Mouse (Mus musculus) limb, embryonic 14.5 days (tissue): ENCODE data around the gene Prap1. TPM values are rescaled to one million over a fixed set of nuclear protein-coding genes. Genes with fewer than 3 reads are reported as not detected.
"Not testable (repeated sequence)": the region's sequence is repeated elsewhere in the genome, so short reads cannot be mapped to it uniquely, and the experiment has no call there.

ENCODE experiments used
- ATAC-seq: fragments of 200-750 bp; cut with Nextera tagmentation; 2 replicates; pipeline ENCODE4 v1.8.0; 2017; ENCODE audit warnings: low read depth, moderate number of reproducible peaks, moderate TSS enrichment; ENCODE audit not compliant: low FRiP score
- DNase-seq: peaks from one replicate; pipeline ENCODE4 v3.0.0-alpha.2; 2015; ENCODE audit warnings: low spot score
- H3K27ac ChIP-seq: fragments of 300-500 bp; sonication (generic); replicated peaks from 2 replicates; pipeline ENCODE4 v1.5.1; 2014; ENCODE audit warnings: low read depth, mild to moderate bottlenecking, low read length, moderate library complexity, mixed read lengths
- H3K27me3 ChIP-seq: fragments of 300-500 bp; sonication (generic); 2 replicates; pipeline ENCODE4 v1.6.1; 2014; ENCODE audit warnings: low read length, mixed read lengths; ENCODE audit not compliant: control insufficient read depth, insufficient read depth
- H3K36me3 ChIP-seq: fragments of 300-500 bp; sonication (generic); 2 replicates; pipeline ENCODE4 v1.6.1; 2014; ENCODE audit warnings: mild to moderate bottlenecking, low read length, moderate library complexity, mixed read lengths; ENCODE audit not compliant: control insufficient read depth, insufficient read depth
- H3K4me1 ChIP-seq: fragments of 300-500 bp; sonication (generic); 2 replicates; pipeline ENCODE4 v1.6.1; 2014; ENCODE audit warnings: antibody characterized with exemption, low read length, mixed read lengths; ENCODE audit not compliant: control insufficient read depth, insufficient read depth
- H3K4me2 ChIP-seq: fragments of 300-500 bp; sonication (generic); replicated peaks from 2 replicates; pipeline ENCODE4 v1.6.1; 2014; ENCODE audit warnings: low read depth, mild to moderate bottlenecking, low read length, moderate library complexity; ENCODE audit not compliant: severe bottlenecking
- H3K4me3 ChIP-seq: fragments of 300-500 bp; sonication (generic); replicated peaks from 2 replicates; pipeline ENCODE4 v1.5.1; 2014; ENCODE audit warnings: low read length
- H3K9ac ChIP-seq: fragments of 300-500 bp; sonication (generic); 2 replicates; pipeline ENCODE4 v1.6.1; 2014; ENCODE audit warnings: mild to moderate bottlenecking, low read depth, low read length, moderate library complexity; ENCODE audit not compliant: severe bottlenecking
- H3K9me3 ChIP-seq: fragments of 300-500 bp; sonication (generic); 2 replicates; pipeline ENCODE4 v1.6.1; 2016; ENCODE audit warnings: low read length; ENCODE audit not compliant: control insufficient read depth
- POLR2A ChIP-seq: fragments of 200-500 bp; IDR thresholded peaks from 2 replicates; pipeline ENCODE4 v1.8.0; 2012; ENCODE audit warnings: inconsistent platforms, mild to moderate bottlenecking, moderate library complexity, borderline replicate concordance; ENCODE audit not compliant: insufficient read depth, insufficient read length; ENCODE audit errors: extremely low read depth
- WGBS: fragments of 180-500 bp; shearing (Covaris S2); extraction: QIAGEN DNeasy Blood & Tissue Kit; methylation state at CpG from one replicate; pipeline ENCODE4 v1.1.7; 2014; 5-methylcytosine and 5-hydroxymethylcytosine counted together
- polyA plus RNA-seq, 2 experiments: library from polyadenylated mRNA; depleted of rRNA in 1 of 2; stranded (reverse) in 1 of 2; unstranded in 1 of 2; fragments of >200 nt; fragmentation: Nextera tagmentation in 1 of 2; extraction: Ambion mirVana in 1 of 2; gene quantifications; 2 replicates each; pipeline versions ENCODE4 v1.2.1 to v1.2.3; 2012 to 2014

Prap1 gene
- polyA plus RNA-seq, 2 experiments, result 0.33 to 0.80 TPM

DNA sequence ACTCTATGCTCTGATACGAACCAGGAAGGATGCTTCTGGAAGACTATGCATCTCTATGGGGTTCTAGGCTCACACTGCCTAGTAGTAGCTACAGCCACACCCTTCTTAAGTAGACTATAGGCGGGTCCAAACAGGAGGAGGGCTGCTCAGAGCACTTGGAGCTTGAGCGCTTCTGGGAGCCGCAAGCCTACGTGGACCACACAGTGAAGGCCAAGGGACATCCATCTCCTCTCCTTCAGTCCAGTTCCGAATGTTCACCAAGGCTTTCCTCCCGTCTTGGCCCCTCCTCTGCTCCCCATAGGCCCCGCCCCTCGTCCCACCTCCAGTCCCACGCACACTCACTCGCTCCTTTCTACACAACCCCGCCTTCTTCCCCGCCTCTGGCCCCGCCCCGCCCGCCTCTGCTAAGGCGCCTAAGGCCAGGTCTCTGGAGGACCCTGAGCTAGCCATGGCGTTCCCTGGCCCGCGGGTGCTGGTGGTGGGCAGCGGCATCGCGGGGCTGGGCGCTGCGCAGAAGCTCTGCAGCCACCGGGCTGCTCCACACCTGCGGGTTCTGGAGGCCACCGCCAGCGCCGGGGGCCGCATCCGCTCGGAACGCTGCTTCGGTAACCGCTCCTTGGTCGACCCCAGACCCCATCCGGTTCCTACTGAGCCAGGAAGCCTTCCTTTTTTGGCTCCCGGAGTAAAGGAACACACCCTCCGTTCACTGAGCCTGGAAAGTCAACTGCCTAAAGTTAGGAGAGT is 32.3 kb downstream of the Prap1 start:
- peak overlapping the region; percentile 61 for H3K9ac ChIP-seq
- H3K4me2 ChIP-seq, result peak overlapping the region; percentile 89
- peak overlapping the region; percentile 55 for H3K4me3 ChIP-seq
- no peaks in the 10 kb centered on the region for H3K9me3 ChIP-seq
- 2% methylated on average over 34 of the region's 40 CpGs for WGBS
- H3K27ac ChIP-seq, result no peak overlapping the region; the same call in 1 of the 2 replicates
- no peaks in the 10 kb centered on the region for H3K27me3 ChIP-seq
- no peak for TF ChIP-seq POLR2A
- H3K4me1 ChIP-seq, result peaks cover 5% of the 10 kb centered on the region; the same call in 1 of the 2 replicates
- DNase-seq (peak; percentile 89), ATAC-seq (peak; percentile 99)
- H3K36me3 ChIP-seq, result peaks cover 11% of the 10 kb centered on the region

DNA sequence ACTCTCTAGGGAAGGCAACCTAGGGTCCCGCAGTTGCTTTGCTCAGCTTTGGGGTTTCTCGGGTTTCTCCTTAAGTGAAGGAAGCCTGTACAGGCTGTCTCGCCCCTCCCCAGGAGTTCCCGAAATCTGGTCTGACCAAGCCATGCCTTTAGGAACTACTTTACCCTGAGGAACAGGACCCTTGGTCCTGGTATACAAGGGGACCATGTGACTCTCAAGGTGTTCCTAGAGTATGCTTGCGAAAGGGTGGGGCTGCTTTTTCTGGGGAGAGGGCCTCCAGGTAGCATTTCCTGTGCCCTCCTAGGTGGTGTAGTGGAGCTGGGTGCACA is 32.8 kb downstream of the Prap1 start:
- peak overlapping the region; percentile 55 for H3K4me3 ChIP-seq
- H3K36me3 ChIP-seq, result peaks cover 13% of the 10 kb centered on the region
- peaks cover 5% of the 10 kb centered on the region; the same call in 1 of the 2 replicates for H3K4me1 ChIP-seq
- ATAC-seq (no peak), DNase-seq (no peak)
- H3K4me2 ChIP-seq, result peak overlapping the region; percentile 89
- 5% methylated on average over 5 of the region's 5 CpGs for WGBS
- H3K27ac ChIP-seq, result no peak overlapping the region
- no peaks in the 10 kb centered on the region for H3K9me3 ChIP-seq
- TF ChIP-seq POLR2A, result no peak
- peak overlapping the region; percentile 61 for H3K9ac ChIP-seq
- H3K27me3 ChIP-seq, result no peaks in the 10 kb centered on the region

GRCm38 (mm10) chr7:140126934-140127333 is 33.7 kb downstream of the Prap1 start:
- no peak overlapping the region for H3K4me2 ChIP-seq
- ATAC-seq, result no peak
- peaks cover 5% of the 10 kb centered on the region; the same call in 1 of the 2 replicates for H3K4me1 ChIP-seq
- no peak for DNase-seq
- no peak overlapping the region for H3K27ac ChIP-seq
- no peak for TF ChIP-seq POLR2A
- no peak overlapping the region for H3K9ac ChIP-seq
- 81% methylated on average over 3 of the region's 3 CpGs for WGBS
- H3K9me3 ChIP-seq, result no peaks in the 10 kb centered on the region
- H3K4me3 ChIP-seq, result no peak overlapping the region
- H3K27me3 ChIP-seq, result no peaks in the 10 kb centered on the region
- peaks cover 13% of the 10 kb centered on the region for H3K36me3 ChIP-seq

- TF ChIP-seq POLR2A, result no peak
- Histone ChIP-seq H3K9ac (no peak overlapping the region), H3K27me3 (no peaks in the 10 kb centered on the region), H3K27ac (no peak overlapping the region), H3K4me3 (no peak overlapping the region), H3K4me1 (peaks cover 5% of the 10 kb centered on the region; the same call in 1 of the 2 replicates), H3K36me3 (peaks cover 13% of the 10 kb centered on the region), H3K9me3 (no peaks in the 10 kb centered on the region), H3K4me2 (no peak overlapping the region)
- no peak for ATAC-seq
- 87% methylated on average over 2 of the region's 2 CpGs for WGBS
- DNase-seq, result no peak
Measured at GRCm38 (mm10) chr7:140127911-140128310, 34.7 kb downstream of the Prap1 start.

- ATAC-seq, H3K27ac ChIP-seq: not testable (repeated sequence)
- whole genome bisulfite sequencing, result 96% methylated on average over 7 of the region's 7 CpGs
Measured at GRCm38 (mm10) chr7:140132184-140132583, 39.0 kb downstream of the Prap1 start.

DNA sequence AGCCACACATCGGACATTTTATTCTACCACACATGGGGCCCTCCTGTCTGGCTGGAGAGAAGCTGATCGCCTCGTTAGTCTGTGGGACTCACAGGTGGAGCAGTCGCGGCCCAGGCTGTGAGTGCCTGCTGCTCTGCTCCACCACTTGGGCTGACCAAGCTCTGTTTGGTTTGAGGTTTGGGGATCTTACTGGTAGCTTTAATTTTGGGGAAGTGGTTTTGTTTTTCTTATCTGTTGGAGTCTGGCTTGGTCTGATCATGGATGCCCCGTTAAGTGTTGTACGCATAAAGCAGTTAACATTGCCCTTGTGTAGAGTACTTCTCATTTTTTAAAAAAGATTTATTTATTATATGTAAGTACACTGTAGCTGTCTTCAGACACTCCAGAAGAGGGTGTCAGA is 40.8 kb downstream of the Prap1 start:
- not testable (repeated sequence) for H3K27ac ChIP-seq, H3K27me3 ChIP-seq, ATAC-seq, H3K9me3 ChIP-seq, H3K4me2 ChIP-seq, H3K4me1 ChIP-seq, DNase-seq, H3K9ac ChIP-seq, H3K4me3 ChIP-seq
- 91% methylated on average over 3 of the region's 7 CpGs for WGBS
- peaks cover 26% of the 10 kb centered on the region for H3K36me3 ChIP-seq

More at GRCm38 (mm10) chr7:140132184-140132583, 39.0 kb downstream of the Prap1 start:
- not testable (repeated sequence) for H3K4me3 ChIP-seq, H3K9ac ChIP-seq, H3K27me3 ChIP-seq, H3K4me2 ChIP-seq, H3K9me3 ChIP-seq, DNase-seq, H3K4me1 ChIP-seq
- peaks cover 26% of the 10 kb centered on the region for H3K36me3 ChIP-seq
